Comparison of ENCODE assay signal across 8 mouse cellular contexts in the genomic region with DNA sequence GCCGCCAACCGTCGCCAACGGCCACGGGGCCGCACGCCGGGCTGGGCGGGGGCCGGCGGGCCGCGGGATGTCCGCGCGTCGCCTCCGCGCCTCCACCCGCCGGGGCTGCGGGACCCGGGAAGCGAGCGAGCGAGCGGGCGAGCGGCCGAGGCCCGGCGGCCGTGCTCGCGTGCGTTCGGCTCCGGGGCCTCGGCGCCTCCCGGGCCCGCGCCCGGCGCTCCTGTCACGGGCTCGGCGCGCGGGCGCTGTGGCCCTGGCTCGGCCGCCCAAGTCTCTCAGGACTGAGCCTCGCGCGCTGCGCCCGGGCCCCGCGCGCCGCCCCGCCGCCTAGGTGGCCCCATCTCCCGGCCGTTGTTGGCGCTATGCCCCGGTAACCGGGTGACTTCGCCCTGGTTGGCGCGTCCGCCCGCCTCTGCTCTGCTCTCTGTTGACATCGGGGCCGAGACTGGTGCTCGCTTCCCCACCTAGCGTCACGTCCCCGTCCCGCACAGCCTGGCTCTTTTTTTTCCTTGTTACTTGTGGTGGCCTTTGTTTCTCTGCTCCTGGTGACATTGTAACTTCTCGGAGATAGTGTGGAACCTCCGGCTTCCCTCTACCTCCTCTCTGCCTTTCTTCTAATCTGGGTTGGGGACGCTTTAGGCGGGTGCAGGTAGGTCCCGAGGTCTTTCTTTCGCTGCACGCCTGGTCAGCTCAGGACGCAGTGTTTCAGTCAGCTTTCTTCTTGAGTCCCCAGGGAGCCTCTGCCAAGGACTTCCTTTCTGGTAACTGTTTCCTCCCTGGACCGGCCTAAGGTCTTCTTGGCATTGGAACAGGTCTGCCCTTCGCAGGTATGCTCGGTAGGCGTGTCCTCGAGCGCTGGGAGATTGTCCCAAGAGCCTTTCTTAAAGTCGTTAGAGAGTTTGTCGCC. TPM values are rescaled to one million over a fixed set of nuclear protein-coding genes. Genes with fewer than 3 reads are reported as not detected.
A peak's percentile ranks its signal among the peaks of the same experiment; 100 is the strongest.
DNase-seq lines count a peak whose midpoint lies in the region; ATAC-seq lines count a peak whose summit lies in the region.

No protein-coding gene starts in this region.

- H3K4me1 ChIP-seq in embryonic facial prominence, embryonic 14.5 days (ENCODE audit: control insufficient read depth, insufficient read depth, low read length) = peaks cover 26% of the 10 kb centered on the region
- peaks cover 36% of the 10 kb centered on the region for H3K4me1 ChIP-seq in heart, embryonic 11.5 days (ENCODE audit: control insufficient read depth, insufficient read depth, low read length)
- peaks cover 69% of the 10 kb centered on the region for H3K4me1 ChIP-seq in kidney, embryonic 15.5 days
- peaks cover 85% of the 10 kb centered on the region for H3K4me1 ChIP-seq in liver, embryonic 13.5 days (replicated peaks)
- peaks cover 21% of the 10 kb centered on the region for H3K4me1 ChIP-seq in neural tube, embryonic 11.5 days (ENCODE audit: control insufficient read depth, insufficient read depth, low read length)

- ATAC-seq in embryonic facial prominence, embryonic 14.5 days (ENCODE audit: low read depth) = peak; percentile 0; the same call in 1 of the 2 replicates
- peak; percentile 3; the same call in 1 of the 2 replicates for ATAC-seq in heart, embryonic 11.5 days (replicated peaks; ENCODE audit: insufficient number of reproducible peaks, low FRiP score, low TSS enrichment)
- peak; percentile 19 for ATAC-seq in kidney, embryonic 15.5 days (replicated peaks; ENCODE audit: low FRiP score)
- no peak for ATAC-seq in liver, embryonic 13.5 days (ENCODE audit: low read depth)
- 0 out of 2 replicates have a peak, but pooled peaks have one; percentile 17 for ATAC-seq in neural tube, embryonic 11.5 days (ENCODE audit: insufficient read depth, low FRiP score, low TSS enrichment)

- 1% methylated on average over 36 of the region's 97 CpGs for WGBS in embryonic facial prominence, embryonic 14.5 days
- WGBS in heart, embryonic 11.5 days (ENCODE audit: insufficient replicate concordance) = under 1% methylated on average over 76 of the region's 97 CpGs
- WGBS in kidney, embryonic 15.5 days = under 1% methylated on average over 85 of the region's 97 CpGs
- under 1% methylated on average over 85 of the region's 97 CpGs for WGBS in liver, embryonic 13.5 days (ENCODE audit: insufficient replicate concordance)
- 1% methylated on average over 56 of the region's 97 CpGs for WGBS in neural tube, embryonic 11.5 days

- H3K36me3 ChIP-seq in embryonic facial prominence, embryonic 14.5 days (ENCODE audit: control insufficient read depth, insufficient read depth, low read length) = peaks cover 22% of the 10 kb centered on the region
- 0 out of 2 replicates have a peak, but pooled peaks cover 3% of the 10 kb centered on the region for H3K36me3 ChIP-seq in heart, embryonic 11.5 days (ENCODE audit: control insufficient read depth, insufficient read depth, low read length)
- H3K36me3 ChIP-seq in kidney, embryonic 15.5 days = peaks cover 33% of the 10 kb centered on the region
- peaks cover 37% of the 10 kb centered on the region for H3K36me3 ChIP-seq in liver, embryonic 13.5 days
- no peaks in the 10 kb centered on the region for H3K36me3 ChIP-seq in neural tube, embryonic 11.5 days (ENCODE audit: control insufficient read depth, insufficient read depth, low read length)

- peak overlapping the region; percentile 96 for H3K27ac ChIP-seq in embryonic facial prominence, embryonic 14.5 days (replicated peaks; ENCODE audit: low read depth, low read length)
- H3K27ac ChIP-seq in heart, embryonic 11.5 days (ENCODE audit: low read depth, low read length) = peak overlapping the region; percentile 97
- peak overlapping the region; percentile 93 for H3K27ac ChIP-seq in kidney, embryonic 15.5 days
- peak overlapping the region; percentile 97 for H3K27ac ChIP-seq in liver, embryonic 13.5 days
- peak overlapping the region; percentile 95 for H3K27ac ChIP-seq in neural tube, embryonic 11.5 days (ENCODE audit: low read depth, low read length)

- H3K9me3 ChIP-seq in embryonic facial prominence, embryonic 14.5 days (ENCODE audit: control insufficient read depth, low read length) = no peaks in the 10 kb centered on the region
- H3K9me3 ChIP-seq in heart, embryonic 11.5 days (replicated peaks; ENCODE audit: control insufficient read depth, low read length) = no peaks in the 10 kb centered on the region
- no peaks in the 10 kb centered on the region for H3K9me3 ChIP-seq in kidney, embryonic 15.5 days (replicated peaks)
- H3K9me3 ChIP-seq in liver, embryonic 13.5 days (replicated peaks) = no peaks in the 10 kb centered on the region
- H3K9me3 ChIP-seq in neural tube, embryonic 11.5 days (ENCODE audit: control insufficient read depth, low read length) = no peaks in the 10 kb centered on the region

- DNase-seq in A20 (ENCODE audit: low read depth, low spot score) = peak; percentile 64
- peak; percentile 83 for DNase-seq in adrenal gland, postnatal 10 days
- DNase-seq in embryonic facial prominence, embryonic 14.5 days (ENCODE audit: low spot score) = peak; percentile 72
- DNase-seq in liver, embryonic 13.5 days = peak; percentile 36
- DNase-seq in neural tube, embryonic 11.5 days (ENCODE audit: low spot score) = peak; percentile 49
- DNase-seq in thymus, postnatal 0 days (ENCODE audit: low spot score) = peak; percentile 61

- peak overlapping the region; percentile 87 for H3K4me3 ChIP-seq in embryonic facial prominence, embryonic 14.5 days (ENCODE audit: low read depth, low read length)
- H3K4me3 ChIP-seq in heart, embryonic 11.5 days (ENCODE audit: low read depth, low read length) = peak overlapping the region; percentile 74
- peak overlapping the region; percentile 86 for H3K4me3 ChIP-seq in kidney, embryonic 15.5 days (replicated peaks)
- peak overlapping the region; percentile 91 for H3K4me3 ChIP-seq in liver, embryonic 13.5 days (replicated peaks)
- peak overlapping the region; percentile 94 for H3K4me3 ChIP-seq in neural tube, embryonic 11.5 days (ENCODE audit: low read depth, low read length)

- peak overlapping the region; percentile 99 for H3K9ac ChIP-seq in embryonic facial prominence, embryonic 14.5 days (ENCODE audit: low read depth, low read length)
- H3K9ac ChIP-seq in heart, embryonic 11.5 days (ENCODE audit: low read depth, low read length) = peak overlapping the region; percentile 92
- peak overlapping the region; percentile 98 for H3K9ac ChIP-seq in kidney, embryonic 15.5 days
- H3K9ac ChIP-seq in liver, embryonic 13.5 days = peak overlapping the region; percentile 99
- H3K9ac ChIP-seq in neural tube, embryonic 11.5 days (ENCODE audit: low read length) = peak overlapping the region; percentile 98

- H3K27me3 ChIP-seq in embryonic facial prominence, embryonic 14.5 days (replicated peaks; ENCODE audit: control insufficient read depth, insufficient read depth, low read length) = no peaks in the 10 kb centered on the region
- H3K27me3 ChIP-seq in heart, embryonic 11.5 days (ENCODE audit: control insufficient read depth, insufficient read depth, low read length) = no peaks in the 10 kb centered on the region
- no peaks in the 10 kb centered on the region for H3K27me3 ChIP-seq in kidney, embryonic 15.5 days
- no peaks in the 10 kb centered on the region for H3K27me3 ChIP-seq in liver, embryonic 13.5 days
- no peaks in the 10 kb centered on the region for H3K27me3 ChIP-seq in neural tube, embryonic 11.5 days (ENCODE audit: control insufficient read depth, insufficient read depth, low read length)

- H3K4me2 ChIP-seq in embryonic facial prominence, embryonic 14.5 days (ENCODE audit: low read depth, low read length) = peak overlapping the region; percentile 80
- H3K4me2 ChIP-seq in heart, embryonic 11.5 days = peak overlapping the region; percentile 95
- peak overlapping the region; percentile 67 for H3K4me2 ChIP-seq in kidney, embryonic 15.5 days
- H3K4me2 ChIP-seq in liver, embryonic 13.5 days = peak overlapping the region; percentile 93
- H3K4me2 ChIP-seq in neural tube, embryonic 11.5 days (ENCODE audit: low read depth) = peak overlapping the region; percentile 89

RNA-seq across cellular contexts. Expression of gene Banp, which starts 1.5 kb away (rescaled TPM):
- total RNA-seq in adrenal gland, postnatal 10 days (2021) = 10 to 100 TPM; 14.0 to 21.3 TPM
- 32.1 and 34.9 TPM in 2 replicates for polyA plus RNA-seq in embryonic facial prominence, embryonic 14.5 days (2014; fragmentation: Nextera tagmentation; extraction: Ambion mirVana)
- 39.7 and 40.1 TPM in 2 replicates for polyA plus RNA-seq in heart, embryonic 11.5 days (2014; fragmentation: Nextera tagmentation; extraction: Ambion mirVana)
- polyA plus RNA-seq in kidney, embryonic 15.5 days (2015; fragmentation: Nextera tagmentation; extraction: Ambion mirVana) = 41.2 and 43.3 TPM in 2 replicates
- 14.5 and 18.1 TPM in 2 replicates for polyA plus RNA-seq in liver, embryonic 13.5 days (2015; fragmentation: Nextera tagmentation; extraction: Ambion mirVana)
- polyA plus RNA-seq in neural tube, embryonic 11.5 days (2014; fragmentation: Nextera tagmentation; extraction: Ambion mirVana) = 60.6 and 61.4 TPM in 2 replicates
- polyA plus RNA-seq in thymus, postnatal 0 days (2015; fragmentation: Nextera tagmentation; extraction: Ambion mirVana) = 29.4 and 38.9 TPM in 2 replicates

RNA-seq across cellular contexts. Expression of gene Car5a, which starts 6.3 kb away (rescaled TPM):
- total RNA-seq in adrenal gland, postnatal 10 days (2021) = 1 to 10 TPM; 2.3 to 4.6 TPM
- not detected in 2 replicates for polyA plus RNA-seq in embryonic facial prominence, embryonic 14.5 days (2014; fragmentation: Nextera tagmentation; extraction: Ambion mirVana)
- 0.17 TPM in 1 of 2 replicates, not detected in the other for polyA plus RNA-seq in heart, embryonic 11.5 days (2014; fragmentation: Nextera tagmentation; extraction: Ambion mirVana)
- polyA plus RNA-seq in kidney, embryonic 15.5 days (2015; fragmentation: Nextera tagmentation; extraction: Ambion mirVana) = 0.40 TPM in 1 of 2 replicates, not detected in the other
- 0.88 and 1.1 TPM in 2 replicates for polyA plus RNA-seq in liver, embryonic 13.5 days (2015; fragmentation: Nextera tagmentation; extraction: Ambion mirVana)
- not detected in 2 replicates for polyA plus RNA-seq in neural tube, embryonic 11.5 days (2014; fragmentation: Nextera tagmentation; extraction: Ambion mirVana)
- polyA plus RNA-seq in thymus, postnatal 0 days (2015; fragmentation: Nextera tagmentation; extraction: Ambion mirVana) = 0.13 and 0.22 TPM in 2 replicates

RNA-seq across cellular contexts. Expression of gene Slc7a5, which starts 43.5 kb away (rescaled TPM):
- total RNA-seq in adrenal gland, postnatal 10 days (2021) = 10 to 100 TPM; 32.0 to 47.2 TPM
- polyA plus RNA-seq in embryonic facial prominence, embryonic 14.5 days (2014; fragmentation: Nextera tagmentation; extraction: Ambion mirVana) = 28.8 and 29.6 TPM in 2 replicates
- 17.0 and 18.4 TPM in 2 replicates for polyA plus RNA-seq in heart, embryonic 11.5 days (2014; fragmentation: Nextera tagmentation; extraction: Ambion mirVana)
- polyA plus RNA-seq in kidney, embryonic 15.5 days (2015; fragmentation: Nextera tagmentation; extraction: Ambion mirVana) = 16.7 and 19.3 TPM in 2 replicates
- polyA plus RNA-seq in liver, embryonic 13.5 days (2015; fragmentation: Nextera tagmentation; extraction: Ambion mirVana) = 32.2 and 37.5 TPM in 2 replicates
- 37.3 and 38.1 TPM in 2 replicates for polyA plus RNA-seq in neural tube, embryonic 11.5 days (2014; fragmentation: Nextera tagmentation; extraction: Ambion mirVana)
- 15.0 and 16.7 TPM in 2 replicates for polyA plus RNA-seq in thymus, postnatal 0 days (2015; fragmentation: Nextera tagmentation; extraction: Ambion mirVana)
